Mouse (Mus musculus): ENCODE measurements at regions not wholly inside any gene's neighbourhood (a gene's known extent, or its start where the extent isn't known, plus 50 kb on each side); places are given as distances from the start of the nearest gene placed in this dataset.
"Not testable (repeated sequence)": the region's sequence is repeated elsewhere in the genome, so short reads cannot be mapped to it uniquely, and the experiment has no call there.

GRCm38 (mm10) chr3:128369521-128370127 is 473.5 kb upstream of the Fam241a start:
- Histone ChIP-seq H3K36me3 (ENCODE audit: control insufficient read depth, insufficient read depth, low read length) (no peaks in the 10 kb centered on the region), H3K27me3 (ENCODE audit: control insufficient read depth, insufficient read depth, low read depth, low read length) (no peaks in the 10 kb centered on the region), H3K4me2 (ENCODE audit: low read length) (no peak overlapping the region), H3K9me3 (replicated peaks; ENCODE audit: control insufficient read depth, low read length, poor library complexity, severe bottlenecking) (no peaks in the 10 kb centered on the region), H3K9ac (ENCODE audit: low read depth, low read length) (no peak overlapping the region), H3K4me3 (ENCODE audit: low read depth, low read length) (no peak overlapping the region), H3K4me1 (ENCODE audit: control insufficient read depth, insufficient read depth, low read length) (no peaks in the 10 kb centered on the region), H3K27ac (ENCODE audit: low read length) (no peak overlapping the region)
- ATAC-seq, result no peak
- WGBS, result 17% methylated on average over 5 of the region's 5 CpGs

- Histone ChIP-seq H3K4me2 (ENCODE audit: low read length) (no peak overlapping the region), H3K36me3 (ENCODE audit: control insufficient read depth, insufficient read depth, low read length) (no peaks in the 10 kb centered on the region), H3K27ac (ENCODE audit: low read length) (no peak overlapping the region), H3K4me1 (ENCODE audit: control insufficient read depth, insufficient read depth, low read length) (no peaks in the 10 kb centered on the region), H3K9ac (ENCODE audit: low read depth, low read length) (no peak overlapping the region), H3K27me3 (ENCODE audit: control insufficient read depth, insufficient read depth, low read depth, low read length) (no peaks in the 10 kb centered on the region), H3K4me3 (ENCODE audit: low read depth, low read length) (no peak overlapping the region), H3K9me3 (replicated peaks; ENCODE audit: control insufficient read depth, low read length, poor library complexity, severe bottlenecking) (no peaks in the 10 kb centered on the region)
- no peak for ATAC-seq
- WGBS, result 93% methylated on average over 2 of the region's 2 CpGs
These were observed 466.2 kb upstream of the Fam241a start for GRCm38 (mm10) chr3:128362310-128362709.

DNA sequence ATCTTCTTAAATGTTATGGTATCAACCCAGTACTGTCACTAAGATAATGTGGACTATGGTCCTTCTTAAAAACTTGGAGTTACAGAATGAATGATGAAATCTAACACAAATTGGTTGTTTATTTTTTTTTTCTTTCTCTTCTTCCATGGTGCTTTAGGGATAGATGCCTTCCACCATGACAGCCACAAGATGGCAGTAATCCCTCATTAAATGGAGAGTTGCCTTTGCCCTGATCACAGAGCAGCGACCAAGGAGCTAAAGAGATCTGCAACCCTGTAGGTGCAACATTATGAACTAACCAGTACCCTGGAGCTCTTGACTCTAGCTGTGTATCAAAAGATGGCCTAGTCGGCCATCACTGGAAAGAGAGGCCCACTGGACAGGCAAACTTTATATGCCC is 453.0 kb upstream of the Fam241a start:
- not testable (repeated sequence) for H3K4me3 ChIP-seq (ENCODE audit: low read depth, low read length); H3K9ac ChIP-seq (ENCODE audit: low read depth, low read length); H3K27ac ChIP-seq (ENCODE audit: low read length); H3K36me3 ChIP-seq (ENCODE audit: control insufficient read depth, insufficient read depth, low read length); H3K27me3 ChIP-seq (ENCODE audit: control insufficient read depth, insufficient read depth, low read depth, low read length); H3K4me2 ChIP-seq (ENCODE audit: low read length); H3K4me1 ChIP-seq (ENCODE audit: control insufficient read depth, insufficient read depth, low read length); H3K9me3 ChIP-seq (replicated peaks; ENCODE audit: control insufficient read depth, low read length, poor library complexity, severe bottlenecking)
- ATAC-seq, result peak; percentile 90
- WGBS, result 3% methylated on average over 2 of the region's 2 CpGs

- Histone ChIP-seq H3K36me3 (ENCODE audit: control insufficient read depth, insufficient read depth, low read length) (no peaks in the 10 kb centered on the region), H3K27me3 (ENCODE audit: control insufficient read depth, insufficient read depth, low read depth, low read length) (no peaks in the 10 kb centered on the region), H3K9ac (ENCODE audit: low read depth, low read length) (no peak overlapping the region), H3K4me1 (ENCODE audit: control insufficient read depth, insufficient read depth, low read length) (no peaks in the 10 kb centered on the region), H3K9me3 (replicated peaks; ENCODE audit: control insufficient read depth, low read length, poor library complexity, severe bottlenecking) (no peaks in the 10 kb centered on the region), H3K4me2 (ENCODE audit: low read length) (no peak overlapping the region), H3K4me3 (ENCODE audit: low read depth, low read length) (no peak overlapping the region), H3K27ac (ENCODE audit: low read length) (no peak overlapping the region)
- no peak for ATAC-seq
- WGBS, result 64% methylated on average over 8 of the region's 8 CpGs
These were observed 451.9 kb upstream of the Fam241a start for GRCm38 (mm10) chr3:128347782-128348574.

GRCm38 (mm10) chr3:128337508-128337907 is 441.4 kb upstream of the Fam241a start:
- Histone ChIP-seq H3K4me2 (ENCODE audit: low read length) (no peak overlapping the region), H3K27ac (ENCODE audit: low read length) (no peak overlapping the region), H3K9me3 (replicated peaks; ENCODE audit: control insufficient read depth, low read length, poor library complexity, severe bottlenecking) (no peaks in the 10 kb centered on the region), H3K4me3 (ENCODE audit: low read depth, low read length) (no peak overlapping the region), H3K27me3 (ENCODE audit: control insufficient read depth, insufficient read depth, low read depth, low read length) (no peaks in the 10 kb centered on the region), H3K36me3 (ENCODE audit: control insufficient read depth, insufficient read depth, low read length) (no peaks in the 10 kb centered on the region), H3K4me1 (ENCODE audit: control insufficient read depth, insufficient read depth, low read length) (no peaks in the 10 kb centered on the region), H3K9ac (ENCODE audit: low read depth, low read length) (no peak overlapping the region)
- no peak for ATAC-seq
- WGBS, result 77% methylated on average over 2 of the region's 2 CpGs

GRCm38 (mm10) chr3:128337031-128337430 is 440.9 kb upstream of the Fam241a start:
- WGBS, result 25% methylated on average over 5 of the region's 5 CpGs
- Histone ChIP-seq H3K4me3 (ENCODE audit: low read depth, low read length) (no peak overlapping the region), H3K9ac (ENCODE audit: low read depth, low read length) (no peak overlapping the region), H3K9me3 (replicated peaks; ENCODE audit: control insufficient read depth, low read length, poor library complexity, severe bottlenecking) (no peaks in the 10 kb centered on the region), H3K36me3 (ENCODE audit: control insufficient read depth, insufficient read depth, low read length) (no peaks in the 10 kb centered on the region), H3K4me2 (ENCODE audit: low read length) (no peak overlapping the region), H3K27me3 (ENCODE audit: control insufficient read depth, insufficient read depth, low read depth, low read length) (no peaks in the 10 kb centered on the region), H3K27ac (ENCODE audit: low read length) (no peak overlapping the region), H3K4me1 (ENCODE audit: control insufficient read depth, insufficient read depth, low read length) (no peaks in the 10 kb centered on the region)
- peak; percentile 87 for ATAC-seq

DNA sequence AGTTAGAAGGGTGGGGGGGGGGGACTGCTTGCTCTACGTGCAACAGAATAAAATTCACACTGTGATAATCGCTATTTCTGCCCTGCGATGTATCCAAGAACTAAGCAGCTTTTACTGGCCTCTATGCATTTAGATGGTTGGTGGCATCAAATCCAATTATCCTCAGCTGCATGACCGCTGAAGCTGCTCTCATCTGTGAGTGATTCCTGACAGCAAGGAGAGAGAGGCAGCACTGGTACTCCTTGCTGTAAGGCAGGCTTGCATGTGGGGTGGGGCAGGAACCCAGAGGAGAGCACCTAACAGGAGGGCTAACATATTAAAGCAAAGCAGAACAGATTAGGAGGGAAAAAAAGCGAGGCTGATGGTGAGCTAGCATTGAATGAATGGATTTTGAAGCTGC is 431.6 kb upstream of the Fam241a start:
- H3K9me3 ChIP-seq (replicated peaks; ENCODE audit: control insufficient read depth, low read length, poor library complexity, severe bottlenecking), result no peaks in the 10 kb centered on the region
- H3K4me2 ChIP-seq (ENCODE audit: low read length), result no peak overlapping the region; the same call in 1 of the 2 replicates
- no peaks in the 10 kb centered on the region for H3K36me3 ChIP-seq (ENCODE audit: control insufficient read depth, insufficient read depth, low read length)
- H3K27ac ChIP-seq (ENCODE audit: low read length), result no peak overlapping the region
- H3K9ac ChIP-seq (ENCODE audit: low read depth, low read length), result no peak overlapping the region
- 19% methylated on average over 5 of the region's 5 CpGs for WGBS
- peak; percentile 86 for ATAC-seq
- no peak overlapping the region for H3K4me3 ChIP-seq (ENCODE audit: low read depth, low read length)
- H3K4me1 ChIP-seq (ENCODE audit: control insufficient read depth, insufficient read depth, low read length), result no peaks in the 10 kb centered on the region; the same call in none of the 2 replicates
- no peaks in the 10 kb centered on the region for H3K27me3 ChIP-seq (ENCODE audit: control insufficient read depth, insufficient read depth, low read depth, low read length)

DNA sequence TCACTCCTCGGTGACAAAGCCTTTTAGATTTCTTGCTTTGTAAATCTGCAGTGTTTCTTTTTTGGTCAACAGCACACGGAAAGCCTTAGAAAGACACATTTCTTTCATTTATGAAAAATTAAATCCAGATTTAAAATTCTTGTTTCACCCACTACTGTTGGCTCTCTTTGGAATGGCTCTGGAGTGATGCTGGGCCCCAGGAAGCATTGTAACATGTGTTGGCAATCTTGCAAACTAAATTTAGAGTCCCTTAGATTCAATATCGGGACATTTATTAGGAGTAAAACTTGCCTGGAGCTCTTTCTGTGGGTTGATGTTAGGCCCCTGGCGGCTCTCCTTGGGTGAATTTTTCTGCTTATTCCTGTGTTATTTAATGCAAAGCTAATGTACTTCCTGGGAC is 405.2 kb upstream of the Fam241a start:
- Histone ChIP-seq H3K9me3 (replicated peaks; ENCODE audit: control insufficient read depth, low read length, poor library complexity, severe bottlenecking) (no peaks in the 10 kb centered on the region), H3K9ac (ENCODE audit: low read depth, low read length) (no peak overlapping the region), H3K4me3 (ENCODE audit: low read depth, low read length) (no peak overlapping the region), H3K4me1 (ENCODE audit: control insufficient read depth, insufficient read depth, low read length) (no peaks in the 10 kb centered on the region), H3K27ac (ENCODE audit: low read length) (no peak overlapping the region), H3K27me3 (ENCODE audit: control insufficient read depth, insufficient read depth, low read depth, low read length) (no peaks in the 10 kb centered on the region), H3K4me2 (ENCODE audit: low read length) (no peak overlapping the region), H3K36me3 (ENCODE audit: control insufficient read depth, insufficient read depth, low read length) (no peaks in the 10 kb centered on the region)
- 92% methylated on average over 4 of the region's 4 CpGs for WGBS
- ATAC-seq, result no peak

- Histone ChIP-seq H3K9me3 (replicated peaks; ENCODE audit: control insufficient read depth, low read length, poor library complexity, severe bottlenecking) (no peaks in the 10 kb centered on the region), H3K36me3 (ENCODE audit: control insufficient read depth, insufficient read depth, low read length) (no peaks in the 10 kb centered on the region), H3K4me2 (ENCODE audit: low read length) (no peak overlapping the region), H3K27me3 (ENCODE audit: control insufficient read depth, insufficient read depth, low read depth, low read length) (no peaks in the 10 kb centered on the region), H3K9ac (ENCODE audit: low read depth, low read length) (no peak overlapping the region), H3K4me3 (ENCODE audit: low read depth, low read length) (no peak overlapping the region), H3K4me1 (ENCODE audit: control insufficient read depth, insufficient read depth, low read length) (no peaks in the 10 kb centered on the region), H3K27ac (ENCODE audit: low read length) (no peak overlapping the region)
- 89% methylated on average over 9 of the region's 9 CpGs for WGBS
- ATAC-seq, result no peak
These were observed 402.0 kb upstream of the Fam241a start for GRCm38 (mm10) chr3:128298110-128298509.

Measured in midbrain, embryonic 16.5 days (tissue).